Mouse (Mus musculus): ENCODE data around the gene Rapsn. TPM values are rescaled to one million over a fixed set of nuclear protein-coding genes. Genes with fewer than 3 reads are reported as not detected.

The Rapsn gene
- total RNA-seq, 2 experiments from 2014 or later, result 1.7 to 5.0 TPM

- no peak for DNase-seq
These were observed 45.5 kb downstream of the Rapsn start for GRCm38 (mm10) chr2:91080784-91081513.

GRCm38 (mm10) chr2:91081775-91082695 lies 46.6 kb downstream of the Rapsn start, which contains the start of gene Spi1:
Gene Spi1, plus strand, starts transcription at chr2:91082390.
- no peak for DNase-seq

- DNase-seq, result peak; percentile 56
These were observed 47.4 kb downstream of the Rapsn start for GRCm38 (mm10) chr2:91082844-91083243.

GRCm38 (mm10) chr2:91083366-91083940 lies 48.0 kb downstream of the Rapsn start:
- DNase-seq, result no peak

GRCm38 (mm10) chr2:91084179-91084820 lies 48.9 kb downstream of the Rapsn start:
- DNase-seq, result no peak

GRCm38 (mm10) chr2:91085494-91086391 lies 50.3 kb downstream of the Rapsn start:
- no peak for DNase-seq

GRCm38 (mm10) chr2:91086392-91087237 lies 51.2 kb downstream of the Rapsn start:
- DNase-seq, result no peak

- no peak for DNase-seq
These were observed 52.0 kb downstream of the Rapsn start for GRCm38 (mm10) chr2:91087453-91087852.

- no peak for DNase-seq
These were observed 53.6 kb downstream of the Rapsn start for GRCm38 (mm10) chr2:91088987-91089386.

- no peak for DNase-seq
These were observed 54.8 kb downstream of the Rapsn start for GRCm38 (mm10) chr2:91090208-91090607.

GRCm38 (mm10) chr2:91090827-91091226 lies 55.4 kb downstream of the Rapsn start:
- DNase-seq, result no peak

Other genes with a start within 250 kb of the Rapsn start
- 100 to 1,000 TPM; 412 to 444 TPM for gene Mtch2, start 188.5 kb upstream of the Rapsn start, total RNA-seq (2021)
- 1 to 10 TPM; 3.3 to 4.8 TPM for gene C1qtnf4, start 149.8 kb upstream of the Rapsn start, total RNA-seq (2021)
- gene Kbtbd4, start 130.9 kb upstream of the Rapsn start, total RNA-seq (2021), result 10 to 100 TPM; 24.6 to 26.6 TPM
- gene Ndufs3, start 130.8 kb upstream of the Rapsn start, total RNA-seq (2021), result 100 to 1,000 TPM; 692 to 778 TPM
- 10 to 100 TPM; 74.7 to 87.0 TPM for gene Celf1, start 95.2 kb upstream of the Rapsn start, total RNA-seq (2021)
- gene Psmc3, start 18.4 kb downstream of the Rapsn start, total RNA-seq (2021), result 100 to 1,000 TPM; 174 to 182 TPM
- 10 to 100 TPM; 22.3 to 30.5 TPM for gene Slc39a13, start 34.8 kb downstream of the Rapsn start, total RNA-seq (2021)
- gene Spi1, start 46.8 kb downstream of the Rapsn start, total RNA-seq (2021), result 1 to 10 TPM; 5.3 to 8.7 TPM
- gene Mybpc3, start 82.5 kb downstream of the Rapsn start, total RNA-seq (2021), result under 1 TPM; 0.09 TPM
- gene Madd, start 148.2 kb downstream of the Rapsn start, total RNA-seq (2021), result 10 to 100 TPM; 17.0 to 22.5 TPM
- 10 to 100 TPM; 33.6 to 39.7 TPM for gene Nr1h3, start 167.2 kb downstream of the Rapsn start, total RNA-seq (2021)
- 10 to 100 TPM; 30.0 to 37.0 TPM for gene Acp2, start 167.3 kb downstream of the Rapsn start, total RNA-seq (2021)
- gene Ddb2, start 201.4 kb downstream of the Rapsn start, total RNA-seq (2021), result 10 to 100 TPM in 1 of 2 experiments, 1 to 10 TPM in 1; 9.2 to 16.3 TPM
- 10 to 100 TPM; 53.9 to 80.0 TPM for gene Pacsin3, start 220.3 kb downstream of the Rapsn start, total RNA-seq (2021)
- 10 to 100 TPM; 80.3 to 90.2 TPM for gene Arfgap2, start 229.4 kb downstream of the Rapsn start, total RNA-seq (2021)

Measured in adrenal gland, postnatal 10 days (tissue).